Mouse (Mus musculus) gastrocnemius, postnatal 25 days (tissue): ENCODE data around the gene Spcs1. TPM values are rescaled to one million over a fixed set of nuclear protein-coding genes. Genes with fewer than 3 reads are reported as not detected.

Source experiments
- DNase-seq: peaks from one replicate; pipeline ENCODE4 v3.0.0; 2022
- total RNA-seq, 2 experiments: library from RNA; stranded (reverse); gene quantifications; 1 replicate in 1 of 2; 2 replicates in 1 of 2; pipeline ENCODE4 v1.2.3; 2021

Spcs1 gene
- total RNA-seq, 2 experiments from 2014 or later, result 120 to 128 TPM

- peak; percentile 97 for DNase-seq
These were observed 50.2 kb downstream of the Spcs1 start, which contains the start of gene Nek4 for GRCm38 (mm10) chr14:30951154-30951825. Nek4 (plus strand) TSS chr14:30951377.

GRCm38 (mm10) chr14:30949986-30950385, 51.5 kb downstream of the Spcs1 start:
- no peak for DNase-seq

Other genes with a start within 250 kb of the Spcs1 start
- 1 to 10 TPM; 6.3 TPM for gene Tmem110, start 176.1 kb downstream of the Spcs1 start, total RNA-seq
- 100 to 1,000 TPM in 1 of 2 experiments, 10 to 100 TPM in 1; 54.6 to 343 TPM for gene Mustn1, start 122.5 kb downstream of the Spcs1 start, total RNA-seq
- not detected for gene Itih4, start 115.2 kb downstream of the Spcs1 start, total RNA-seq
- under 1 TPM; 0.28 to 0.32 TPM for gene Itih3, start 77.9 kb downstream of the Spcs1 start, total RNA-seq
- not detected for gene Itih1, start 58.4 kb downstream of the Spcs1 start, total RNA-seq
- 1 to 10 TPM; 3.3 TPM for gene Nek4, start 50.3 kb downstream of the Spcs1 start, total RNA-seq
- gene Glt8d1, start 272 bp downstream of the Spcs1 start, total RNA-seq, result 10 to 100 TPM; 11.5 to 13.7 TPM
- gene Pbrm1, start 17.5 kb upstream of the Spcs1 start, total RNA-seq, result 10 to 100 TPM; 39.4 to 46.2 TPM
- 10 to 100 TPM; 23.7 to 27.3 TPM for gene Gnl3, start 17.5 kb upstream of the Spcs1 start, total RNA-seq
- gene Smim4, start 127.3 kb upstream of the Spcs1 start, total RNA-seq, result 10 to 100 TPM; 37.6 to 43.8 TPM
- gene Nt5dc2, start 129.4 kb upstream of the Spcs1 start, total RNA-seq, result 1 to 10 TPM; 2.6 to 4.1 TPM
- 10 to 100 TPM; 15.8 to 26.6 TPM for gene Stab1, start 167.0 kb upstream of the Spcs1 start, total RNA-seq
- gene Tnnc1, start 206.6 kb upstream of the Spcs1 start, total RNA-seq, result 100 to 1,000 TPM; 137 to 627 TPM
- 10 to 100 TPM; 63.7 to 67.7 TPM for gene Nisch, start 215.3 kb upstream of the Spcs1 start, total RNA-seq
- 1 to 10 TPM; 6.0 to 6.1 TPM for gene Sema3g, start 216.2 kb upstream of the Spcs1 start, total RNA-seq
- 1 to 10 TPM; 5.2 to 6.3 TPM for gene Phf7, start 249.6 kb upstream of the Spcs1 start, total RNA-seq
- 10 to 100 TPM; 41.2 to 43.0 TPM for gene Bap1, start 249.8 kb upstream of the Spcs1 start, total RNA-seq